Mouse (Mus musculus): Measurements from ENCODE around the gene Cacna1d.
A peak's percentile ranks its signal among the peaks of the same experiment; 100 is the strongest.

Cacna1d gene

GRCm38 (mm10) chr14:30066752-30067151 lies 424.5 kb downstream of the Cacna1d start:
- DNase-seq, result no peak

DNA sequence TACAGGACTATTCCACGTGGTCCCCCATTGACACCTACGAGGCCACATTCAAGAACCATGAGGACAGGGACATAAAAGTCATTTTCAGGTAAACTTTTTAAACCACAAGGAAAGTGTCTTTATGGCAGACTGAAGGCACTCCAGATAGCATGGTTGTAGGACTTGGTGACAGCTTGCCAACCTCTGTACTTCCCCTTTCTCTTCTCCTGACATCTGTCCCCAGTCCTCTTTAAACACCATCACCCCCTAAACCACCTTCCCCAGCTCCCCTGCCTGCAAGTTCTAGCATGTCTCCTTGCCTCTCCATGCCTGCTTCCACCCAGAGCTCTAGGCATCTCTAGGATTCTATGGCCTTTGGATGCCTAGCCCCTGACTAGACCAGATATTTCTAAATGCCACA lies 426.4 kb downstream of the Cacna1d start:
- no peak for DNase-seq

GRCm38 (mm10) chr14:30056031-30056766 lies 435.1 kb downstream of the Cacna1d start:
- peak; percentile 30 for DNase-seq

- DNase-seq, result no peak
Measured at GRCm38 (mm10) chr14:30054922-30055321, 436.3 kb downstream of the Cacna1d start.

- DNase-seq, result no peak
Measured at GRCm38 (mm10) chr14:30050280-30050679, 441.0 kb downstream of the Cacna1d start.

- no peak for DNase-seq
Measured at GRCm38 (mm10) chr14:30048049-30048448, 443.2 kb downstream of the Cacna1d start.

GRCm38 (mm10) chr14:30046976-30047375 lies 444.3 kb downstream of the Cacna1d start:
- no peak for DNase-seq

- DNase-seq, result no peak
Measured at GRCm38 (mm10) chr14:30045704-30046220, 445.5 kb downstream of the Cacna1d start.

DNA sequence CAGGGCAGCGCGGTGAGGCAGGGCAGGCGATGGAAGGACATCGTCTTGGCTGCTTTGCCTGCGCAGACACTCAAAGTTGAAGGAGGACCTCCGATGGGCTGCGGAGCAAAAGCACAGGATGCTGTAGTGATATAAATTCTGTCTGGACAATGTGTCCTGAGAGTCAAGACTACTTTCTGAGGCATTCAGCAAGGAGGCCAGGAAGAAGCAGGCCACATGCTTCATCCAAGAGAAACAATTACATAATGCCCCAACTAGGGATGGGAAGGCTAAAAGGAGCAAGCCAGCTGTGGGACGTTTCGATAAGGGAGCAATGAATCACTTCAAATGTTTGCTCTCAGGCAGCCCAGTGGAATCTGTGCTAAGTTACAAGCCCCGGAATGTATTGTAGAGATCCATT lies 446.0 kb downstream of the Cacna1d start:
- no peak for DNase-seq

- DNase-seq, result no peak
Measured at GRCm38 (mm10) chr14:30043356-30043940, 447.8 kb downstream of the Cacna1d start.

GRCm38 (mm10) chr14:30041836-30042235 lies 449.4 kb downstream of the Cacna1d start:
- DNase-seq, result no peak

GRCm38 (mm10) chr14:30039413-30039812 lies 451.8 kb downstream of the Cacna1d start:
- no peak for DNase-seq

GRCm38 (mm10) chr14:30038431-30038830 lies 452.8 kb downstream of the Cacna1d start:
- no peak for DNase-seq

DNA sequence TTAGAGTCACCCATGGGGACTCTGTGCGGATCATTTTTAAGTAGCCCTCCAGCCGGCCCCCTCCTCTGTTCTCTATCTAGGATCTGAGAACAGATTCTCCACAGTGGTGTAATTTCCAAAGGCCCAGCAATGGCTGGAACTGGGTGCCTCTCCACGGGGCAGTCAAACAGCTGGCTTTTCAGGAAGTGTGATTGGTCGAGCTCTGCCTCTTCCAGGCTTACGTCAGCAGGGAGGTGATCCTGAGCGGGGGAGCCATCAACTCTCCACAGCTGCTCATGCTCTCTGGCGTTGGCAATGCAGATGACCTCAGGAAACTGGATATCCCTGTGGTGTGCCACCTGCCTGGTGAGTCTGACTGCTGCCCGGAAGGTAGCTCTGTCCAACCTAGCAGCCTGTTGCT lies 457.9 kb downstream of the Cacna1d start:
- no peak for DNase-seq

GRCm38 (mm10) chr14:30027378-30027777 lies 463.9 kb downstream of the Cacna1d start:
- no peak for DNase-seq

DNA sequence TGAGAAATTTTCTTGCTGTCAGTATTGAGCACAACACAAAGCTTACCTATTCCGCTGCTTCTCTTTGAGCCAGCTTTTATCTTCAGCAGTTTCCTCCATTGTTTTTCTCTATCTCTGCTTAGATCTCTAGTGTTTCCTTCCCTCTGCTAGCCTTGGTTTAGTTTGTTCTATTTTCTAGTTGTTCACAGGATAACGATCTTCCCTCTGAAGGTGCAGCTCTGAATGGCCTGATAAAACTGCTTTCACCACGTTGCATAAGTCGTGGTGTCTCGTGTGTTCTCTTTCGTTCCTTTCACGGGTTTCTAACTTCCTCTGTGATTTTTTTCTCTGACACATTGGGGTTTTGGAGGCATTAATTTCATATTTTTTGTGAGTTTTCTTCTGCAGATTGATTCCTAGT lies 466.9 kb downstream of the Cacna1d start:
- DNase-seq, result no peak

GRCm38 (mm10) chr14:30022471-30022870 lies 468.8 kb downstream of the Cacna1d start:
- DNase-seq, result no peak

- no peak for DNase-seq
Measured at GRCm38 (mm10) chr14:30019792-30020575, 471.3 kb downstream of the Cacna1d start.

GRCm38 (mm10) chr14:30019375-30019774 lies 471.9 kb downstream of the Cacna1d start:
- DNase-seq, result peak; percentile 50

DNA sequence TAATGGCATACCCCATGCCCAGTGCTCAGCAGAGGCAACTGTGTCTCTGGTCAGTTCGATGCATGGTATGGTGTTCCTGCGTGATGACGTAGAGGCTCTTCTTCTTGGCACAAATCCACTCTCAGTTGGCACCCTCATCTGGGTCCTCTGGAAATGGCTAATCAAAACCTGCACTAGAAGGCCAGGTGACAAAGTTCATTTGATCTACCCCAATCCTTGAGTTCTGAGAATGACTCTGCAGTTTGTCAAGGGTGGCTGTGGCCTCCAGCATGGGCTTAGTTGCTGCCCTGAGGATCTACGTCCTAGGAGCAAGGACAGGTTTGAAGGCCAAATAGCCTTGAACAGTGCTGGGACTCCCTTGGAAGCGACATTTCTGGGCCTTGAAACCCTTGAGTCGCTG lies 472.4 kb downstream of the Cacna1d start:
- no peak for DNase-seq

GRCm38 (mm10) chr14:30018463-30018801 lies 472.8 kb downstream of the Cacna1d start:
- DNase-seq, result no peak

GRCm38 (mm10) chr14:30017794-30018462 lies 473.3 kb downstream of the Cacna1d start:
- DNase-seq, result no peak

- no peak for DNase-seq
Measured at GRCm38 (mm10) chr14:30016666-30017065, 474.6 kb downstream of the Cacna1d start.

Data from kidney, postnatal 10 days (tissue).